ENCODE assay signal across 11 mouse cellular contexts in the genomic region with DNA sequence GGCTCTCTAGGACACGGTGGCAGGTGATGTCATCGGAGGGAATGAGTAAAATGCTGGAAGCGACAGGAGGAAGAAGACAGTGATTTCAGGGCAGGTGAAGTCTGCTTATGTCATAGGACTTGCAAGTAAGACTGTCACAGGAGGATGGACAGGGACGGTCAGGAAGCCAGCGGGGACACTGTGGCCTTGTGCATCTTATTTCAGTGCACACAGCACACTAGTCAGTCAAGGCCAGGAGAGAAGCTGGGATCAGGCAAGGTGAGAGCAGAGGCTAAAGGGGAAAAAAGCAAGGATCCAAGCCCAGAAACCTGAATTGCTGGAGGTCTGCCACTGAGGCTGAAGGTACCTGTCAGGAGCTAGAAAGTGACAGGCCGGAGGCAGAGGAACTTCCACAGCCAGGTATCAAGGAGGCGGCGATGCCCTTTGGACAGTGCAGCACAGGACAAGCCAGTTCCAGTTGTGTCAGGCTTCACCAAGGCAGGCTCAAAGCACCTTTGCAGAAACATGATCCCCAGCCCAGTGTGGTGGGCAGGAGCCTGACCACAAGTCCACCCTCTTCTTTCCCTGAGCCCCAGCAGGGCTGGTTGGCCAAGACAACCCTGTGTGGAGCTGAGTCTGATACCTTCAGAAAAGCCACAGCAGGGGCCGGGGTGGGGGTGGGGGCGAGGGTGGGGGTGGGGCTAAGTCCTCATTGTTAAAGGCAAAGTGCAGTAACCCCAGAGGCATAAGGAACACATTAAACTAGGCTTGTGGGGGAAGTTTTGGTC. TPM values are rescaled to one million over a fixed set of nuclear protein-coding genes. Genes with fewer than 3 reads are reported as not detected.
DNase-seq lines count a peak whose midpoint lies in the region; ATAC-seq lines count a peak whose summit lies in the region.
"Had no signal": no experiment of that assay in that cellular context is flagged by ENCODE, and none has a peak within 500 bp of the region (broad histone marks: within the 10 kb centered on the region; RNA-seq: fewer than 3 reads in every experiment).

No protein-coding gene starts in this region.

- H3K36me3 ChIP-seq in neural tube, embryonic 15.5 days = no peaks in the 10 kb centered on the region
- H3K36me3 ChIP-seq: forebrain, embryonic 15.5 days; neural tube, embryonic 13.5 days had no signal

- H3K4me2 ChIP-seq in neural tube, embryonic 15.5 days = no peak overlapping the region
- H3K4me2 ChIP-seq: forebrain, embryonic 15.5 days had no signal

- ATAC-seq in neural tube, embryonic 15.5 days (ENCODE audit: low FRiP score) = no peak
- ATAC-seq in CD4-positive, CD25-positive, alpha-beta regulatory T cell, adult 4 months = no peak
- ATAC-seq: forebrain, embryonic 15.5 days had no signal

- no peaks in the 10 kb centered on the region for H3K27me3 ChIP-seq in neural tube, embryonic 15.5 days (replicated peaks)
- H3K27me3 ChIP-seq: forebrain, embryonic 15.5 days had no signal

- H3K4me3 ChIP-seq in neural tube, embryonic 15.5 days (replicated peaks) = no peak overlapping the region
- H3K4me3 ChIP-seq: forebrain, embryonic 15.5 days; neural tube, embryonic 13.5 days had no signal

- H3K4me1 ChIP-seq in neural tube, embryonic 15.5 days = peaks cover 14% of the 10 kb centered on the region

- 70% methylated on average over 10 of the region's 10 CpGs for WGBS in neural tube, embryonic 15.5 days

- no peak overlapping the region for H3K9ac ChIP-seq in neural tube, embryonic 15.5 days (replicated peaks)
- H3K9ac ChIP-seq: forebrain, embryonic 15.5 days had no signal

- H3K9me3 ChIP-seq in neural tube, embryonic 15.5 days (replicated peaks) = no peaks in the 10 kb centered on the region
- H3K9me3 ChIP-seq: forebrain, embryonic 15.5 days; neural tube, embryonic 13.5 days had no signal

- intact Hi-C loops in heart, postnatal 14 days (cut with DNase I) = loop anchor here (10.0 kb wide), 1 partner anchor 330 kb away; no protein-coding TSS in a partner anchor

- H3K27ac ChIP-seq in neural tube, embryonic 15.5 days (replicated peaks) = no peak overlapping the region
- H3K27ac ChIP-seq: forebrain, embryonic 15.5 days; neural tube, embryonic 13.5 days had no signal

- DNase-seq in adrenal gland, adult (ENCODE audit: inconsistent age in 2 of 2, low spot score in 1 of 2) = peak; percentile 56 to 67
- no peak for DNase-seq in adrenal gland, postnatal 10 days
- peak; percentile 53 for DNase-seq in neural tube, embryonic 10.5 days (ENCODE audit: extremely low spot score, low spot score)
- DNase-seq in kidney, postnatal 14 days = peak; percentile 74
- no peak for DNase-seq in heart, postnatal 14 days
- no peak for DNase-seq in left cerebral cortex, adult 18-20 months (ENCODE audit: low spot score in 2 of 2)
- DNase-seq: cerebellum, postnatal 14 days had no signal

RNA-seq across cellular contexts. Expression of gene Timp3, which starts 5.4 kb away (rescaled TPM):
- 100 to 1,000 TPM; 209 to 211 TPM for total RNA-seq in adrenal gland, postnatal 10 days (2021)
- polyA plus RNA-seq in neural tube, embryonic 15.5 days (2015; fragmentation: Nextera tagmentation; extraction: Ambion mirVana) = 51.6 and 57.1 TPM in 2 replicates
- polyA plus RNA-seq in CD4-positive, CD25-positive, alpha-beta regulatory T cell, adult 4 months (2017; shearing (Covaris generic)) = not detected
- total RNA-seq in heart, postnatal 14 days (2021) = 100 to 1,000 TPM; 163 to 172 TPM
- 10 to 100 TPM; 58.8 to 67.6 TPM for total RNA-seq in left cerebral cortex, adult 18-20 months (2021)

Comparison
In these comparisons a context has a peak if more than half of its experiments do, and no peak if none do; other contexts are left out.
1. DNase-seq: peak in adrenal gland, adult (2 of 2), neural tube, embryonic 10.5 days (single experiment) and kidney, postnatal 14 days (single experiment); none in adrenal gland, postnatal 10 days (single experiment), heart, postnatal 14 days (0 of 2) and left cerebral cortex, adult 18-20 months (0 of 2).